Mouse (Mus musculus): ENCODE results near the gene Fuk. TPM values are rescaled to one million over a fixed set of nuclear protein-coding genes. Genes with fewer than 3 reads are reported as not detected.
"Not testable (repeated sequence)": the region's sequence is repeated elsewhere in the genome, so short reads cannot be mapped to it uniquely, and the experiment has no call there.

The Fuk gene
- polyA plus RNA-seq, 1 experiment from 2014 or later, result 10.4 TPM

- Histone ChIP-seq H3K9me3 (ENCODE audit: control insufficient read depth, low read length) (no peaks in the 10 kb centered on the region), H3K27ac (ENCODE audit: low read depth, low read length) (peak overlapping the region; percentile 43), H3K36me3 (ENCODE audit: control insufficient read depth, insufficient read depth, low read length) (no peaks in the 10 kb centered on the region), H3K27me3 (ENCODE audit: control insufficient read depth, insufficient read depth, low read length) (no peaks in the 10 kb centered on the region), H3K9ac (ENCODE audit: low read depth, low read length) (peak overlapping the region; percentile 89), H3K4me2 (replicated peaks; ENCODE audit: low read depth, low read length) (peak overlapping the region; percentile 71), H3K4me1 (ENCODE audit: control insufficient read depth, insufficient read depth, low read length) (peaks cover 18% of the 10 kb centered on the region), H3K4me3 (ENCODE audit: low read length) (peak overlapping the region; percentile 83)
- ATAC-seq (ENCODE audit: low FRiP score, low TSS enrichment), result no peak
- 7% methylated on average over 3 of the region's 3 CpGs for WGBS
These were observed 18.5 kb upstream of the Fuk start for GRCm38 (mm10) chr8:110920773-110921277.

DNA sequence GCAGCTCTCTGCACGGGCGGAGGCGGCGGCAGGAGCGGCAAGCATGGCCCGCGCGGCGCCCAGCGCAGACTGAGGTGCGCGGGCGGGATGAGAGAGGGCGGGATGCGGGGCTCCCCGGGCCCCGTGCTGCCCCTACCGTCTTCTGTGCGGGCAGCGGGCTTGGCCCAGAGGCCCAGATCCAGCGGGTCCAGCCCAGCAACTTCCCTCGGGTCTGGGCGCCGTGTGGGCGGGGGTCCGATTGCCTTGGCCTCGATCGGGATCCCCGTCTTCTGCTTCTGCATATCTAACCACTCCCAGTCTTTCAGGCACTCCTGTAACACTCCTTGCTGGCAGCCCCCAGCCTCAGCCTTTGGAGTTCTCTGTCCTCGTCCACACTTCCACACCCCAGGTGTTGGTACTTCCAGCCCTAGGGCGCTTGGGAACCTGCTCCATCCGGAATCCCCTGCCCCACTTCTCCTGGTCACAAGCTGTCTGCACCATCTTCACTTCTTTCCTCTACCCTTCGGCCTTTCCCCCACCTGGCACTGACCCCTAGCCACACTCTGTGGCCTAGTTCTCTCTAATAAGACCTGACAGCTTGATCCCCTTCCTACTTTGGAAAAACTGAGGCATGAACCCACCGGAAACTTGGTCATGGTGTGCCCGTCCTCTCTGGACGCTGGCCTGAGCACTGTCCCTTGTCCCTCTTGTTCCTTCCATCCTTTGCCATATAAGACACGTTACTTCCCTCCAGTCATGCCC, 17.9 kb upstream of the Fuk start:
- Histone ChIP-seq H3K9ac (ENCODE audit: low read depth, low read length) (peak overlapping the region; percentile 89), H3K9me3 (ENCODE audit: control insufficient read depth, low read length) (no peaks in the 10 kb centered on the region), H3K36me3 (ENCODE audit: control insufficient read depth, insufficient read depth, low read length) (no peaks in the 10 kb centered on the region), H3K27me3 (ENCODE audit: control insufficient read depth, insufficient read depth, low read length) (no peaks in the 10 kb centered on the region), H3K27ac (ENCODE audit: low read depth, low read length) (peak overlapping the region; percentile 43), H3K4me1 (ENCODE audit: control insufficient read depth, insufficient read depth, low read length) (peaks cover 18% of the 10 kb centered on the region), H3K4me2 (replicated peaks; ENCODE audit: low read depth, low read length) (peak overlapping the region; percentile 71), H3K4me3 (ENCODE audit: low read length) (peak overlapping the region; percentile 83)
- peak; percentile 22 for ATAC-seq (ENCODE audit: low FRiP score, low TSS enrichment)
- 1% methylated on average over 27 of the region's 37 CpGs for WGBS

GRCm38 (mm10) chr8:110919341-110920031, 17.2 kb upstream of the Fuk start, which contains the start of gene St3gal2:
St3gal2 (plus strand) TSS chr8:110919922.
- Histone ChIP-seq H3K36me3 (ENCODE audit: control insufficient read depth, insufficient read depth, low read length) (no peaks in the 10 kb centered on the region), H3K27ac (ENCODE audit: low read depth, low read length) (peak within 1 kb of the TSS; percentile 43), H3K9ac (ENCODE audit: low read depth, low read length) (peak within 1 kb of the TSS; percentile 89), H3K4me1 (ENCODE audit: control insufficient read depth, insufficient read depth, low read length) (peaks cover 18% of the 10 kb centered on the region), H3K4me2 (replicated peaks; ENCODE audit: low read depth, low read length) (peak within 1 kb of the TSS; percentile 71), H3K4me3 (ENCODE audit: low read length) (peak within 1 kb of the TSS; percentile 83), H3K27me3 (ENCODE audit: control insufficient read depth, insufficient read depth, low read length) (no peaks in the 10 kb centered on the region), H3K9me3 (ENCODE audit: control insufficient read depth, low read length) (no peaks in the 10 kb centered on the region)
- 2% methylated on average over 24 of the region's 36 CpGs for WGBS
- peak; percentile 97 for ATAC-seq (ENCODE audit: low FRiP score, low TSS enrichment)

GRCm38 (mm10) chr8:110918460-110918859, 16.2 kb upstream of the Fuk start:
- H3K36me3 ChIP-seq (ENCODE audit: control insufficient read depth, insufficient read depth, low read length), result no peaks in the 10 kb centered on the region
- WGBS, result 31% methylated on average over 8 of the region's 8 CpGs
- no peak overlapping the region for H3K4me2 ChIP-seq (replicated peaks; ENCODE audit: low read depth, low read length)
- H3K9me3 ChIP-seq (ENCODE audit: control insufficient read depth, low read length), result no peaks in the 10 kb centered on the region
- ATAC-seq (ENCODE audit: low FRiP score, low TSS enrichment), result no peak
- H3K4me1 ChIP-seq (ENCODE audit: control insufficient read depth, insufficient read depth, low read length), result peaks cover 18% of the 10 kb centered on the region
- no peaks in the 10 kb centered on the region for H3K27me3 ChIP-seq (ENCODE audit: control insufficient read depth, insufficient read depth, low read length)
- H3K9ac ChIP-seq (ENCODE audit: low read depth, low read length), result no peak overlapping the region
- H3K27ac ChIP-seq (ENCODE audit: low read depth, low read length), result no peak overlapping the region
- H3K4me3 ChIP-seq (ENCODE audit: low read length), result no peak overlapping the region

DNA sequence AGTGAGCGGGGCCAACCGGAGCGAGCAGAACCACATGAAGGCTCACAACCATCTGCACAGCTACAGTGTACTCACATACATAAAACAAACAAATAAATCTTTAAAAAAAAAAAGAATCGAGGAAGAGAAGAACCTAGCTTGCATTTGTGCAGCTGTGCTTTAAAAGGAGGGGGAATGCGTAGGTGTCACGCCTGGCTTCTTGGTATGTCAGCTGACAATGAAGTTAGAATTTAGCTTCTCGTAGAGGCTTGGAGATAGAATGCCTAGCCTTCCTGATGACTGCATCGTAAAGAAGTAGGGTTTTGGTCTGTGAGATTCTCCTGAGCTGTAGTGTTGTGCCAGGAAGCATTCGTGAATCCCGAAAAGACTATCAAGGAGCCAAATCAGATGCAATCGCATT, 15.7 kb upstream of the Fuk start:
- H3K27ac ChIP-seq (ENCODE audit: low read depth, low read length), result no peak overlapping the region
- WGBS, result 53% methylated on average over 11 of the region's 11 CpGs

GRCm38 (mm10) chr8:110917415-110917814, 15.1 kb upstream of the Fuk start:
- Histone ChIP-seq H3K4me3 (ENCODE audit: low read length) (no peak overlapping the region), H3K9me3 (ENCODE audit: control insufficient read depth, low read length) (no peaks in the 10 kb centered on the region), H3K36me3 (ENCODE audit: control insufficient read depth, insufficient read depth, low read length) (no peaks in the 10 kb centered on the region), H3K27me3 (ENCODE audit: control insufficient read depth, insufficient read depth, low read length) (no peaks in the 10 kb centered on the region), H3K4me2 (replicated peaks; ENCODE audit: low read depth, low read length) (no peak overlapping the region), H3K4me1 (ENCODE audit: control insufficient read depth, insufficient read depth, low read length) (peaks cover 18% of the 10 kb centered on the region), H3K9ac (ENCODE audit: low read depth, low read length) (no peak overlapping the region), H3K27ac (ENCODE audit: low read depth, low read length) (no peak overlapping the region)
- no peak for ATAC-seq (ENCODE audit: low FRiP score, low TSS enrichment)
- WGBS, result 33% methylated on average over 2 of the region's 2 CpGs

More for the DNA sequence above, 15.7 kb upstream of the Fuk start:
- ATAC-seq (ENCODE audit: low FRiP score, low TSS enrichment), result no peak
- H3K4me2 ChIP-seq (replicated peaks; ENCODE audit: low read depth, low read length), result no peak overlapping the region
- no peaks in the 10 kb centered on the region for H3K36me3 ChIP-seq (ENCODE audit: control insufficient read depth, insufficient read depth, low read length)
- H3K4me1 ChIP-seq (ENCODE audit: control insufficient read depth, insufficient read depth, low read length), result peaks cover 18% of the 10 kb centered on the region
- no peaks in the 10 kb centered on the region for H3K27me3 ChIP-seq (ENCODE audit: control insufficient read depth, insufficient read depth, low read length)
- no peak overlapping the region for H3K4me3 ChIP-seq (ENCODE audit: low read length)
- H3K9ac ChIP-seq (ENCODE audit: low read depth, low read length), result no peak overlapping the region
- H3K9me3 ChIP-seq (ENCODE audit: control insufficient read depth, low read length), result no peaks in the 10 kb centered on the region

GRCm38 (mm10) chr8:110911576-110912570, 9.6 kb upstream of the Fuk start:
- Histone ChIP-seq H3K27ac (ENCODE audit: low read depth, low read length) (no peak overlapping the region), H3K4me3 (ENCODE audit: low read length) (no peak overlapping the region), H3K4me2 (replicated peaks; ENCODE audit: low read depth, low read length) (no peak overlapping the region), H3K36me3 (ENCODE audit: control insufficient read depth, insufficient read depth, low read length) (no peaks in the 10 kb centered on the region), H3K4me1 (ENCODE audit: control insufficient read depth, insufficient read depth, low read length) (no peaks in the 10 kb centered on the region), H3K9ac (ENCODE audit: low read depth, low read length) (no peak overlapping the region), H3K9me3 (ENCODE audit: control insufficient read depth, low read length) (no peaks in the 10 kb centered on the region), H3K27me3 (ENCODE audit: control insufficient read depth, insufficient read depth, low read length) (no peaks in the 10 kb centered on the region)
- ATAC-seq (ENCODE audit: low FRiP score, low TSS enrichment), result no peak
- 84% methylated on average over 15 of the region's 15 CpGs for WGBS

DNA sequence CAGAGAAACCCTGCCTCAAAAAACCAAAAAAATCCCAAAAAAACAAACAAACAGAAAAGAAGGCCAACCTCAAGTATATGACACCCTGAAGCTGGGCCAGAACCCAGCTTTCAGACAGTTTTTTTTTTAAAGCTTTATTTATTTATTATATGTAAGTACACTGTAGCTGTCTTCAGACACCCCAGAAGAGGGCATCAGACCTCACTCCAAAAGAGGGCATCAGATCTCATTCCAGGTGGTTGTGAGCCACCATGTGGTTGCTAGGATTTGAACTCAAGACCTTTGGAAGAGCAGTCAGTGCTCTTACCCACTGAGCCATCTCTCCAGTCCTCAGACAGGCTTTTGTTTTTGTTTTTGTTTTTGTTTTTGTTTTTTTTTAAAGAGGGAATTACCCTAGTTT, 7.6 kb upstream of the Fuk start:
- H3K27me3 ChIP-seq (ENCODE audit: control insufficient read depth, insufficient read depth, low read length); H3K27ac ChIP-seq (ENCODE audit: low read depth, low read length); H3K4me1 ChIP-seq (ENCODE audit: control insufficient read depth, insufficient read depth, low read length); H3K4me3 ChIP-seq (ENCODE audit: low read length); ATAC-seq (ENCODE audit: low FRiP score, low TSS enrichment); H3K9me3 ChIP-seq (ENCODE audit: control insufficient read depth, low read length); H3K36me3 ChIP-seq (ENCODE audit: control insufficient read depth, insufficient read depth, low read length); H3K9ac ChIP-seq (ENCODE audit: low read depth, low read length); H3K4me2 ChIP-seq (replicated peaks; ENCODE audit: low read depth, low read length): not testable (repeated sequence)
